Mouse (Mus musculus) MEL-GATA-1-ER (cell line): ENCODE data around the gene H2-Ab1.
"Not testable (repeated sequence)": the region's sequence is repeated elsewhere in the genome, so short reads cannot be mapped to it uniquely, and the experiment has no call there.

Experiments used
- DNase-seq: peaks from one replicate; pipeline ENCODE4 v3.0.0-alpha.2; 2012; ENCODE audit warnings: low read depth; ENCODE audit errors: extremely low read depth

H2-Ab1 gene

GRCm38 (mm10) chr17:34257594-34258375, at the start of gene H2-Ab1:
TSS of gene H2-Ab1 (plus strand) at chr17:34257689.
- DNase-seq = peak; percentile 45

DNA sequence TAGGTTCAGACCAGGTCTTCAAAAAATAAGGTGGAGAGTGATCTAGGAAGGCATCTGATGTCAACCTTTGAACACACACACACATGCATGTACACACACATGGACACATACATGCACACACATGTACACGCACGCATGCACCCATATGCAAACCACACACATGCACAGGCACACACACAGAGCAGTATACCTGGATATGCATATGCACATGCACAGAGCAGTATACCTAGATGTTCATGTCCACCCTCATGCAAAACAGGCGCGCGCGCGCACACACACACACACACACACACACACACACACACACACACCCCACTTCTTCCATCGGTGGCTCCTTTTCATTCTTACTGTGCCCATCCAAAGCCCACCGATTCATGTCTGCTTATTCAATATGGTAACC, 49.6 kb upstream of the H2-Ab1 start:
- DNase-seq = no peak

DNA sequence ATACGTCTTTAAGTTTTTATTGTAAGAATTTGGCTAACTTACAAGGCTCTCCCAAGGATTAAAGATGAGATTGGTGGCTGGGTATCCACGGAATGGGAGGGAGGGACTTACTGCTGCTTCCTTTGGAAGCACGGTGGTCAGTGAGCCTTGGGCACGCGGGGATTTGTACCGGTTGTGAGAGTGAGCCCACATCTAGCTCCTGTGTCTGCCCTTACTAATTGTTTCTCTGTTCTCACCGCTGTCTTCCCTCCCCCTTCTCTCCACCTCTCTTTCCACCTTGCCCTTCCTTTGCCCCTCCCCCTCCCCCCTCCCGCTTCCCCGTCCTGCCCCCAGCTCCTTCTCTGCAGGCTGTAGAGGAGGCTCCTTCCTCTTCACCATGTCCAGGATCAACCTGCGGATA, 49.1 kb upstream of the H2-Ab1 start:
- no peak for DNase-seq

GRCm38 (mm10) chr17:34209680-34210079, 47.8 kb upstream of the H2-Ab1 start:
- DNase-seq = no peak

GRCm38 (mm10) chr17:34210599-34210998, 46.9 kb upstream of the H2-Ab1 start:
- peak; percentile 99 for DNase-seq

- no peak for DNase-seq
These were observed 45.6 kb upstream of the H2-Ab1 start for GRCm38 (mm10) chr17:34211746-34212365.

GRCm38 (mm10) chr17:34213936-34214335, 43.6 kb upstream of the H2-Ab1 start:
- DNase-seq = no peak

DNA sequence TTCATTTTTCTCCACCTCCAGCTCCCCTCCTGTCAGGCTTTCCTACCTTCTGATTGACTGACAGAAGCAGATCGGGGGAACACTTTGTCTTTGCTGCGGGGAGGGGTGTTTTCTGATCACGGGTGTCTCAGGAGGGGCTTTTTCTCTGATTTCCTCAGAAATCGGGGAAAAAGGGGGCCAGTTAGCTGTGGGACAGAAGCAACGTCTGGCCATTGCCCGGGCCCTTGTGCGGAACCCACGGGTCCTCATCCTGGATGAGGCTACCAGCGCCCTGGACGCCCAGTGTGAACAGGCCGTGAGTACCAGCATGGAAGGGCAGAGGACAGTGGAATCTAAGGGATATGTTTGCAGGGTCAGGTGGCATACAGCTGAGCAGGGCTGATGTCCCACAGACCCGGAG, 42.3 kb upstream of the H2-Ab1 start:
- no peak for DNase-seq

DNA sequence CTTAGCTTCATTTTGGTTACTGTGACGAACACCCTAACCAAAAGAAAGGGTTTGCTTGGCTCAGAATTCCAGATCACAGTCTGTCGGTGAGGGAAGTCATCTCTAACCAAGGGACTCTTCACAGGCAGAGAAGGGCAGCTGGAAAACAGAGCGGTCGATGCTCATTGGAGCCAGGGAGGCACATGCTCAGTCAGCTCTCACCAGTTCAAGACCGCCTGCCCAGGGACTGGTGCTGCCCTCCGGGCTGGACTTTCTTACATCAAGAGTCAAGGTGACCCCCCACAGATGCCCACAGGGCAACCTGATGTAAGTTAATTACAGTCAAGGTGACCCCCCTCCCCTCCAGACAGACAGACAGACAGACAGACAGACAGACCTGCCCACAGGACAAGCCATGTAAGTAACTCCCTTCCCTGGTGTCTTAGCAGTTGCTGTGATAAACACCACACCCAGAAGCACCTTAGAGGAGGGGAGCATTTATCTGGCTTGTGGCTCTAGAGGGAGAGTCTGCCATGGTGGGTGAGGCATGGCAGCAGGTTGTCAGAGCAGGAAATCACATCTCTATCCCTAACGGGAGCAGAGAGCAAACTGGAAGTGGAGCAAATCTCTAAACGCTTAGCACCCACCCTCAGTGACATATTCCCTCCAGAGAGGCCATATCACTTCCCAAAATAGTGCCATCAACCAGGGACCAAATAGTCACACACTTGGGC, 40.1 kb upstream of the H2-Ab1 start:
- DNase-seq = no peak

DNA sequence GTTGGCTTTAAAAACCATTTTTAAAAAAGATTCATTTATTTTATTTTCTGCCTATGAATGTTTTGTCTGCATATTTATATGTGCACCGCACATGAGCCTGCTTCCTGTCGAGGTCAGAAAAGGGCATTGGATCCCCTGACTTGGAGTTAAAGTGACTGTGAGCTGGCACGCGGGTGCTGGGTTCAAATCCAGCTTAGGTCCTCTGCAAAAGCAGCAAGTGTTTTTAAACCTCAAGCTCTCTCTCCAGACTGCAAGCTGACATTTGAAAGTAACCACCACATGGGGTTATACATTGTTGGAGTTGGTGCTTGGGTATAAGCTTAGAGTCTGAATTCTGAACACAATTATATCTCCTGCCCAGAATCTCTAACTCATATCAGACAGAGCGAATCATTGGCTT, 39.5 kb upstream of the H2-Ab1 start:
- DNase-seq = no peak

GRCm38 (mm10) chr17:34218675-34219074, 38.8 kb upstream of the H2-Ab1 start:
- no peak for DNase-seq

- not testable (repeated sequence) for DNase-seq
These were observed 38.4 kb upstream of the H2-Ab1 start for GRCm38 (mm10) chr17:34219096-34219495.

- DNase-seq = not testable (repeated sequence)
These were observed 37.7 kb upstream of the H2-Ab1 start for GRCm38 (mm10) chr17:34219801-34220200.

DNA sequence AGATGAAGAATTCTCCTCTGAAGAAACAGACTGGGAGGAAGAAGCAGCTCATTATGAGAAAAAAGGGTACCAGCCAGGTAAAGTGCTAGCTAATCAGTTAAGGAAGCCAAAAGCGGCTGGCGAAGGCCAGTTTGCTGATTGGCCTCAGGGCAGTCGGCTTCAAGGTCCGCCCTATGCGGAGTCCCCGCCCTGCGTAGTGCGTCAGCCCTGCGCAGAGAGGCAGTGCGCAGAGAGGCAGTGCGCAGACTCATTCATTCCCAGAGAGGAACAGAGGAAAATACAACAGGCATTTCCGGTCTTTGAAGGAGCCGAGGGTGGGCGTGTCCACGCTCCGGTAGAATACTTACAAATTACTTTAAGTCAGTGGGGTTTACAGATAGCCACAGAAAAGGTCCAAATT, 37.1 kb upstream of the H2-Ab1 start:
- not testable (repeated sequence) for DNase-seq

- no peak for DNase-seq
These were observed 32.7 kb upstream of the H2-Ab1 start for GRCm38 (mm10) chr17:34224816-34225215.

DNA sequence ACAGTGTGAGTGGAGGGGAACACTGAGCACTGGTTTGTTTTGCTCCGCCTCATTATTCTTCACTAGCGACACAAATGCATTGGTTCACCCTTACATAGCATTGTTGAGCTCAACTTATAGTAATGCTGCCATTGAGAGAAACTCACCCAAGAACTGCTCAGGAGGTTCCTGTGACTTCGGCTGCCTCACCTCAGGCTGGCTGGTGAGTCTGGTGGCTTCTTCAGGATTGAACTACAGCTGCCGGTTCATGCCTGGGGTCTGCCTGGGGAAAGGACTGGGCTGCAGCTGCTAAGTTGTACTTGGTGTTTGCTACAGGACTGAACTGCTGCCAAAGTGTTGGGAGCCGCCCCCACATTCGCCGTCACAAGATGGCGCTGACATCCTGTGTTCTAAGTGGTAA, 32.1 kb upstream of the H2-Ab1 start:
- DNase-seq = no peak

DNA sequence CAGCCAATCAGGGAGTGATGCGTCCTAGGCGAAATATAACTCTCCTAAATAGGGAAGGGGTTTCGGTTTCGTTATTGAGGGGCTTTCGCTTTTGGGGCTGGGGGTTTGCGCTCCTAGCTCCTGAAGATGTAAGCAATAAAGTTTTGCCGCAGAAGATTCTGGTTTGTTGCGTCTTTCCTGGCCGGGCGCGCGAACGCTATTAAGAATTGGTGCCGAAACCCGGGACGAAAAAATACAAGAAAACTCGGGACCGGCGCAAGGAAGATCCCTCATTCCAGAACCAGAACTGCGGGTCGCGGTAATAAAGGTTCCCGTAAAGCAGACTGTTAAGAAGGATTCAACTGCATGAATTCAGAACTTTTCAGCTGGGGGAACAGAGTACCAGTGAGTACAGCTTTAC, 31.6 kb upstream of the H2-Ab1 start:
- DNase-seq = not testable (repeated sequence)

DNA sequence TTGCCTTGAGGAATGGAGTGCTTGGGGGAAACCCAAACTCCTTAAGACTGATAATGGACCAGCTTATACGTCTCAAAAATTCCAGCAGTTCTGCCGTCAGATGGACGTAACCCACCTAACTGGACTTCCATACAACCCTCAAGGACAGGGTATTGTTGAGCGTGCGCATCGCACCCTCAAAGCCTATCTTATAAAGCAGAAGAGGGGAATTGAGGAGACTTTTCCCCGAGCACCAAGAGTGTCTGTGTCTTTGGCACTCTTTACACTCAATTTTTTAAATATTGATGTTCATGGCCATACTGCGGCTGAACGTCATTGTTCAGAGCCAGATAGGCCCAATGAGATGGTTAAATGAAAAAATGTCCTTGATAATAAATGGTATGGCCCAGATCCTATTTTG, 26.5 kb upstream of the H2-Ab1 start:
- DNase-seq = not testable (repeated sequence)

GRCm38 (mm10) chr17:34232021-34232420, 25.5 kb upstream of the H2-Ab1 start:
- not testable (repeated sequence) for DNase-seq

DNA sequence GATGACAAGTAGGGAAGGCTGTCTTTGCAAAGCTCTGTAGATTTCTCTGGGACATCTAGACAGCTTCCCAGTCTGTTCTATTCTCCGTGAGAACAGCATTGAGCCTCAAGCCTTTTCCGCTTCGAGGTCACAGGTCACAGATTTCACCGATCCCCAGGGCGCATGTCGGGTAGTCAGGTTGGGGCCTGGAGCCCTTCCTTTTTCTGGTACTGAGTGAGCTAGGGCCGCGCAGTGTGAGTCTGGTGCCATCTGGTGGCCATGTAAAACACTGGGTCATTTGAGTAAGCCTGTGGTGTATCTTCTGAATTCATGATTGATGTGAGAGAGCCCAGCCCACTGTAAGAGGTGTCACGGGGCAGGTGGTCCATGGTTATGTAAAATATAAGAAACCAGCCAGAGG, 22.6 kb upstream of the H2-Ab1 start:
- peak; percentile 60 for DNase-seq

- DNase-seq = no peak
These were observed 20.8 kb upstream of the H2-Ab1 start for GRCm38 (mm10) chr17:34236691-34237090.

DNA sequence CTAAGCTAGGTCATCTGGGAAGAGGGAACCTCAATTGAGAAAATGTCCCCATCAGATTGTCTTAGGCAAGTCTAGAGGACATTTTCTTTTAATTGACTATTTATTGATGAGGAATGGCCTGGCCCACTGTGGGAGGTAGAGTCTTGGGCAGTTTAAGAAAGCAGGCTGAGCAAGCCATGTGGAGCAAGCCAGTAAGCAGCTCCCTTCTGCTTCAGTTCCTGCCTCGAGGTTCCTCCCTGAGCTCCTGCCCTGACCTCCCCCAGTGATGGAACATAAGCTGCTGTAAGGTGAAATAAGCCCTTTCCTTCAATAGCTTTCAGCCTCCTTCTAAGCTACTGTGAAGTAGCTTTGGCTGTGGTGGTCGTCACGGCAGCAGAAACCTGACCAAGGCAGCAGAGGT, 19.7 kb upstream of the H2-Ab1 start:
- DNase-seq = no peak
